Mouse (Mus musculus) G1E (cell line): ENCODE measurements around the gene Rgs9bp. TPM values are rescaled to one million over a fixed set of nuclear protein-coding genes. Genes with fewer than 3 reads are reported as not detected.

Source experiments
- ATAC-seq: 2 replicates; pipeline ENCODE4 v1.8.0; 2016; ENCODE audit warnings: mild to moderate bottlenecking; ENCODE audit not compliant: insufficient number of reproducible peaks, poor library complexity, low FRiP score, severe bottlenecking; ENCODE audit errors: extremely low read depth
- DNase-seq: peaks from one replicate; pipeline ENCODE4 v3.0.0; 2012; ENCODE audit warnings: low spot score
- H3K27me3 ChIP-seq: 2 replicates; pipeline ENCODE4 v1.6.1; 2012; ENCODE audit warnings: mild to moderate bottlenecking, low read length, inconsistent platforms; ENCODE audit not compliant: insufficient read depth
- H3K36me3 ChIP-seq: replicated peaks from 2 replicates; pipeline ENCODE3; 2012; ENCODE audit warnings: mild to moderate bottlenecking, inconsistent platforms
- H3K4me1 ChIP-seq: 2 replicates; pipeline ENCODE4 v1.6.1; 2012; ENCODE audit warnings: low read depth, low read length, inconsistent platforms, mixed read lengths; ENCODE audit not compliant: insufficient read depth
- H3K4me3 ChIP-seq: 2 replicates; pipeline ENCODE4 v1.5.1; 2012; ENCODE audit warnings: low read depth, mild to moderate bottlenecking, inconsistent platforms, low read length, moderate library complexity, mixed read lengths
- H3K9me3 ChIP-seq: replicated peaks from 2 replicates; pipeline ENCODE4 v1.6.1; 2012; ENCODE audit warnings: inconsistent platforms
- CTCF ChIP-seq: IDR thresholded peaks from 2 replicates; pipeline ENCODE4 v1.5.1; 2012; ENCODE audit warnings: low read depth, low read length, inconsistent platforms, mixed read lengths
- GATA1 ChIP-seq: IDR thresholded peaks from 2 replicates; pipeline ENCODE4 v1.6.1; 2012; ENCODE audit warnings: borderline replicate concordance, low read length, inconsistent platforms, mixed read lengths
- GATA2 ChIP-seq: IDR thresholded peaks from 2 replicates; pipeline ENCODE4 v1.6.1; 2012; ENCODE audit warnings: low read depth, low read length, inconsistent platforms, borderline replicate concordance
- POLR2AphosphoS5 ChIP-seq: IDR thresholded peaks from 2 replicates; pipeline ENCODE4 v1.6.1; 2012; ENCODE audit warnings: low read depth, low read length, inconsistent platforms; ENCODE audit not compliant: insufficient replicate concordance
- TAL1 ChIP-seq: conservative IDR thresholded peaks from 2 replicates; pipeline ENCODE4 v1.6.1; 2012; ENCODE audit warnings: low read depth, low read length, inconsistent platforms, mixed read lengths
- polyA plus RNA-seq: library from polyadenylated mRNA; stranded (reverse); fragments of >175 nt; gene quantifications from 2 replicates; pipeline ENCODE4 v1.2.3, GENCODE M21; 2012
- total RNA-seq, 2 experiments: library from RNA; stranded (forward) in 1 of 2; stranded (reverse) in 1 of 2; fragments of 200-1000 nt in 1 of 2; fragments of >200 nt in 1 of 2; fragmentation: Nextera tagmentation in 1 of 2; gene quantifications; 2 replicates each; pipeline ENCODE4 v1.2.3; 2014 to 2017

The Rgs9bp gene
- total and polyA plus RNA-seq, 3 experiments = 0.59 to 16.3 (median 6.9) TPM

DNA sequence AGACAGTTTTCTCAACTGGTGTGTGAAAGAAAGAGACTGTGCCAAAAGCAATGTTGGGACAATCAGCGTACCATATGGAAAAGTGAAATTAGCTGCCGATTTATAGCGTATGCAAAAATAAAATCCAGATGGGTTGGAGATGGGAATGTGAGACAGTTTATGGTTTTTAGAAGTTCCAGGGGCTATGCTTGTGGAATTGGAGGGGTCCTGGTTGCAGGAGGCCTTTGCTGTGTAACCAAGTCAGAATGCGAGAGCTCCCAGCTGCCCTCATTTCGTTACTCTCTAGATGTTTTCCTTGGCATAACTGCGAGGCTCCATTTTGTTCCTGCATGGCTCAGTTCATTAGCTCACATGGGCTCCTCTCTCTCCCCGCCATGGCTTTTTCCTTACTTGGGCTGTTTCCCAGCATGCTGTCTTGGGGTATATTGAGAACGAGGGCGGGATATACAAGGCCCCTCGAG, 5.4 kb upstream of the Rgs9bp start:
- Histone ChIP-seq H3K4me1 (peaks cover 83% of the 10 kb centered on the region), H3K36me3 (peaks cover 62% of the 10 kb centered on the region), H3K9me3 (no peaks in the 10 kb centered on the region), H3K27me3 (no peaks in the 10 kb centered on the region), H3K4me3 (no peak overlapping the region)
- DNase-seq = no peak
- no peak for ATAC-seq
- no peak for TF ChIP-seq CTCF
- TF ChIP-seq TAL1 = no peak
- no peak for TF ChIP-seq POLR2AphosphoS5
- TF ChIP-seq GATA2 = no peak
- TF ChIP-seq GATA1 = no peak

DNA sequence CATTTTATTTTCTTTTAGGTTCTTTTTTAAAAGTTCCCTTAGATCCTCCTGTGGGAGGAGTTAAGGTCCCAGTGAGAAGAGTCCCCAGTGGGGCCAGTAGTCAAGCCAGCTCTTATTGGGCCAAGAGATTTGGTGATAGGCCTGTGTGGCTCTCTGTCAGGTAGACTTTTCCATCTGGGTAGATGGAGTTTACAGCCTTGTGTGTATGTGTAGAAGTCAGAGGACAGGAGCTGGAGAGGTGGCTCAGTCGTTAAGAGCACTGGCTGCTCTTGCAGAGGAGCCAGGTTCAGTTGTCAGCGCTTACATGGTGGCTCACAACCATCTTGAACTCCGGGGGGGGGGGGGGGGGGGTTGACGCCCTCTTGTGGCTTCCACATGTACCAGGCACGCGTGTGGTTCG, 4.1 kb upstream of the Rgs9bp start:
- DNase-seq = no peak
- H3K27me3 ChIP-seq = peaks cover 6% of the 10 kb centered on the region; the same call in 1 of the 2 replicates
- ATAC-seq = no peak
- H3K4me1 ChIP-seq = peaks cover 84% of the 10 kb centered on the region
- peaks cover 49% of the 10 kb centered on the region for H3K36me3 ChIP-seq
- H3K4me3 ChIP-seq = no peak overlapping the region; the same call in 1 of the 2 replicates
- H3K9me3 ChIP-seq = no peaks in the 10 kb centered on the region
- no peak for TF ChIP-seq POLR2AphosphoS5
- no peak for TF ChIP-seq GATA2
- no peak for TF ChIP-seq TAL1
- TF ChIP-seq GATA1 = no peak
- TF ChIP-seq CTCF = no peak

DNA sequence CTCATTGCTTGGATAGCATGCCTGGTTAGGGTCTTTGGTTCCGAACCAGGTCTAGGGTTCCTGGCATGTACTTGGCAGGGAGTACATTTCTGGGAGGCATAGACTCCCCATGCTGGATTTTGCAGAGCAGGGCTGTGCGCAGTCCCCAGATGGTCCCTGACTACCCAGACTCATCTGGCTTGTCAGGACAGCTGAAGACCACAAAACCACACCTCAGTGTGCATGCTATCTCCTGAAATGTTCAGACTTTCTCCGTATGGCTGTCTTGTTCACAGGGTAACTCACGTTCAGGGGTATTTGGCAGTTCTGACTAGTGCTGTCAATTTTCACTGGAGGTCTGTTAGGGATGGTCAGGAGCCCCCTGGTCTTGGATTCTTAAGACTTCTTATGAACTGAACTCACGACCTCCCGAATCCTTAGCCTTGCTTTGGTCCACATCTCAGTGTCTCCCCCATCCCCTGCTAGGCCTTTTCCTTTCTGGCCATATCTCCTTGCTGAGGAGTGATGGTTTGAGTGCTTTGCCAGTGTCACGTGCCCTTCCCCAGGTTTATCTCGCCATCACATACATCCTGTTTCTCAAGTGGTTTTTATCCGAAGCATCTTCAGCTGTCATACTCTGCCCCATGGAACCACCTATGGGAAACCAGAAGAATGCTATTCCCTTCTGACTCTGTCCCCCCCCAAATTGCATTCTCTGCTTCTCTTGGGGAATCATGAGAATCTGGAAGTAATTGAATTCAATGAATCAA, 3.5 kb upstream of the Rgs9bp start:
- ATAC-seq (peak; percentile 46), DNase-seq (peak; percentile 59)
- TF ChIP-seq GATA1 (no peak), CTCF (no peak), POLR2AphosphoS5 (no peak), TAL1 (no peak; the same call in none of the 2 replicates), GATA2 (no peak)
- Histone ChIP-seq H3K9me3 (no peaks in the 10 kb centered on the region), H3K4me3 (peak overlapping the region; percentile 95; the same call in 1 of the 2 replicates), H3K4me1 (peaks cover 87% of the 10 kb centered on the region), H3K36me3 (peaks cover 44% of the 10 kb centered on the region), H3K27me3 (peaks cover 12% of the 10 kb centered on the region; the same call in 1 of the 2 replicates)

DNA sequence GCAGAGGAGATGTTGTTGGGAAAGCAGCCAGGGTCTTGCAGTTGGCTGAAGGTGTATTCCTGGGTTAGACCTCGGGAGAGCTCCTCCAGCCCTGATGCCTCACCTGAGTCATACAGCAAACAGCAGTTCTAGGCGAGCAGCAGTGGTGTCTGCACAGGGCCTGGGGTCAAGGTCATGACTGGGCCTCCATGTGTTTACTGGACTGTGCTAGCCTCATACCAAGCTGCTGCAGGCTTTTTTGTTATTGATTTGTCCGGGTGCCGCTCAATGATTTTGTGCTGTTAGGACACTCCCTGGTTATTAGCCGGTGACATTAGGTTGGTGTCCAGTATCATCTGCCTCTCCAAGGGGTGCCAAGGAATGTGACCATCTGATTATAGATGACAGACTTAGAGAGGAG, 2.3 kb upstream of the Rgs9bp start:
- Histone ChIP-seq H3K36me3 (peaks cover 35% of the 10 kb centered on the region), H3K9me3 (no peaks in the 10 kb centered on the region; the same call in 1 of the 2 replicates), H3K4me1 (peaks cover 83% of the 10 kb centered on the region), H3K27me3 (peaks cover 15% of the 10 kb centered on the region; the same call in 1 of the 2 replicates), H3K4me3 (peak overlapping the region; percentile 95)
- no peak for TF ChIP-seq GATA1
- no peak for TF ChIP-seq POLR2AphosphoS5
- TF ChIP-seq TAL1 = no peak
- TF ChIP-seq CTCF = no peak
- TF ChIP-seq GATA2 = no peak
- no peak for ATAC-seq
- DNase-seq = no peak

DNA sequence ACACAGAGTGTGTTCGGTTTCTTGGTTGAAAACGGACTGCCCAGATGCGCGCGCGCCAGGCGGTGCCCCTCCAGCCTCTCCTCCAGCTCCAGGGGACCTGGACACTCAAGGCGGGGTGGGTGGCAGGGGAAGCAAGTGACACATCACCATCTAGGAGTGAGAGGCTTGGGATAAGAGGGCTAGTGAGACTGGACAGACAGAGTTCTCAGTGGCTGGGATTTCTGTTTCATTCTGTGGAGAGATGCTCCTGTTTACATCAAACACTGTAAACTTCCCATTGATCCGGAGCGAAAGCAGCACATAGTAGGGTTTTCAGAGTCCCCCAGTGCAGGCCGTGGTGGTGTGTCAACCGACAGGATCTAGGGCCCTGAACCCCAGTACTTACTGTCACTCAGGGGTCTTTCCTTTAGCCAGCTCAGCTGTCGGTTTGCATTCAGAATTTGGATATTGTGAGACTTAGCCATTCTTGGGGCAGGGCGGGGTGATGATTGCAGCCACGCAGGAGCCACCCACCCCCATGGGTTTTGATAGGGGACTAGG, 1.6 kb upstream of the Rgs9bp start:
- peaks cover 28% of the 10 kb centered on the region for H3K36me3 ChIP-seq
- H3K4me3 ChIP-seq = peak overlapping the region; percentile 95
- DNase-seq (no peak), ATAC-seq (no peak)
- peaks cover 76% of the 10 kb centered on the region for H3K4me1 ChIP-seq
- no peak for TF ChIP-seq GATA1
- TF ChIP-seq POLR2AphosphoS5 = no peak
- TF ChIP-seq GATA2 = no peak
- TF ChIP-seq TAL1 = no peak
- no peak for TF ChIP-seq CTCF
- H3K27me3 ChIP-seq = peaks cover 15% of the 10 kb centered on the region; the same call in 1 of the 2 replicates
- H3K9me3 ChIP-seq = no peaks in the 10 kb centered on the region; the same call in 1 of the 2 replicates
